Mouse (Mus musculus): ENCODE data around the gene Ppp2r5a.
A peak's percentile ranks its signal among the peaks of the same experiment; 100 is the strongest.

Ppp2r5a gene

DNA sequence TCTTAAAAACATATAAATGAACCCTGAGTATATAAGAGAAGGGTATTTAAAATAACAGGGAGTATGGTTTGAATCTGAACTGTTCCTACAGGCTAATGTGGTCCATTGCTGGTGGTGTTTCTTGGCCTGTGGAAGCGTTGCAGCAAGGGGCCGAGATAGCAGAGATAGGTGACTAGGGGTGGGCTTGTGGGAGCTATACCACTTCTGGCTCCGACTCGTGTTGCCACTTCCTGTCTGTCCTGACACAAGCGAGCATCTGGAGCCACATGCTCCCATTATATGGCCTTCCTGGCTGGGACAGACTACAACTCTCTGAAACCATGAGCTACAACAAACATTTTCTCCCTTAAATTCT, 27.5 kb downstream of the Ppp2r5a start:
- DNase-seq, result no peak

DNA sequence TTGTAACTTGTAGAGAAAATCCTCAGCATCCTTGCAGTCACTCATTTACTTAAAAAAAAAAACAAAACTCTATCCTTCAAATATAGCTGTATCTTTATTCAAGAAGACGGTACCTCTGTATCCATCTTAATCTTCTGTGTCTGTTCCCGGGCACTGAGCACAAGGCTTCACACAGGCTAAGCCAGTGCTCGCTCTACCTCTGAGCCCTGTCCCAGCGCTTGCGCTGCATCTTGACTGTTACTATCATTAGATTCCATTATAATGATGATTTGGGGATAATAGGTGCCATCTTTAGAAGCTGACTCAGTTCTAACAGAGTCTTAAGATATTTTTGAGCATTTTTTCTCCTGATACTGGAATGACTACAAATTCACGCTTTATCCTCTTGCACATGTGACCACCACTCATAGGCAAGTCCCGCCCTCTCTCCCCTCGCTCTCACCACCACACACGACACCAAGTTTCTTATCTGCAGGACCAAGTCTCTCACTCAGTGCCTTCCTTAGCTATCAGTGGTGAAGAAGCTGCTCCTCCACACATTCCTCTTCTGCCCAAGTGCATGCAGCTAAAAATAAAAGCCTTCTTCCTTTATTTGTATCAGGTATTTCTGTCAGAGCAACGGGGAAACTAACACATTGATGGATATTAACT, 28.0 kb downstream of the Ppp2r5a start:
- no peak for DNase-seq

DNA sequence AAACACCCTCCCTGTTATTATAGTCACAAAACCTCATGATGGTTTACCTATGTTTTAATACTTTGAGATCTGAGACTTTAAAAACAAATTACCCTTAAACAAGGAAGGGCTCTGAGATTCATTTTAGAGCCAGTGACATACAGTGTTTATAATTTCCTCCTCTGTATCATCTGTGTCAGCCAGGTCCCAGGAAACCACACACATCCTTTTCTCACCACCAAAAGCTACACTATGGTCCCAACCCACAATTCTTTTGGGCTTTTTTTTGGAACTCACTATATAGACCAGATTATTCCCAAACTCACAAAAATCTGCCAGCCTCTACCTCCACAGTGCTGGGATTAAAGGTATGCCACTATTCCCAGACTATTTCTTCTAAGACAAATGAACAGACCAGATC, 33.9 kb downstream of the Ppp2r5a start:
- DNase-seq, result no peak

DNA sequence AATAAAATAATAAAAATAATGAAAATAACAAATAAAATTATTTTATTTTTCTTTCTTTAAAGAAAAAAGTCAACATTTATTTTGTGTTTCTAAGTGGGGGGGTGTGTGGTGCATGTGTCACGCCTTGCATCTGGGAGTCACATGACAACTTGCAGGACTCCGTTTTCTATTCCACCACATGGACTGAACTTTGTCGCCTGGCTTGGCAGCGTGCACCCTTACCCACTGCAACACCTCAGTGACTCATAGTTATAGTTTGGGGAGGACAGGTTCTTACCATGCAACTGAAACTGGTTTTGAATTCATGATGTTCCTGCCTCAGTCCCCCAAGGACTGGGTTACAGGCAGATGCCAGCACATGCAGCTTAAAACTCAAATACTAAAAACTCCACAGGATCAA, 34.9 kb downstream of the Ppp2r5a start:
- DNase-seq, result peak; percentile 64 to 79

DNA sequence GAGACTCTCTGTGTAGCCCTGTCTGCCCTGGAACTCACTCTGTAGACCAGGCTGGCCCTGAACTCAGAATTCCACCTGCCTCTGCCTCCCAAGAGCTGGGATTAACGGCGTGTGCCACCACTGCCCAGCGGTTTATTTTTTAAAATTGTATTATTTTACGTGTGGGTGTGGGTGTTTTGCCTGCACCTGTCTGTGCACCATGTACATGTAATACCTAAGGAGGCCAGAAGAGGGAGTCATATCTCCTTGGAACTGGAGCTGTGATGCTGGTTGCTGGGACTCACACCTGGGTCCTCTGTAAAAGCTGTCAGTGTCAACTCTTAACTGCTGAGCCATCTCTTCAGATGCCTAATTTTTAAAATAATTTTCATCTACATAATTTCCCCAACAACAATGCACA, 38.6 kb downstream of the Ppp2r5a start:
- DNase-seq, result peak in 1 of 2 experiments; percentile 45

DNA sequence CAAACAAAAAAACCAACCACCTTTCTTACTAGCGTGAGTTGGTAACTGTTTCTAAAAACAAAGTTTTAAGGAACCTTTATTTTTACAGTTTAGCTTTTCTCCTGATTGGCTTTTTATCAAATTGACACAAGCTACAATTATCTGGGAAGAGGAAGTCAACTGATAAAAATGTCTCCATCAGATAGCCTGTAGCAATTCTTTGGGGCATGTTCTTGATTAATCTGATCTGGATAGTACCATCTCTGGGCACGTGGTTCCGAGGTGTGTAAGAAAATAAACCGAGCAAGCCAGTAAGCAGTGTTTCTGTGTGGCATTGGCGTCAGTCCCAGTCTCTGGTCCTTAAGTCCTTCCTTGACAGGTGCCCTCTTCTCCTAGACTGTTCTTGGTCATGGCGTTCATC, 40.7 kb downstream of the Ppp2r5a start:
- DNase-seq, result no peak

DNA sequence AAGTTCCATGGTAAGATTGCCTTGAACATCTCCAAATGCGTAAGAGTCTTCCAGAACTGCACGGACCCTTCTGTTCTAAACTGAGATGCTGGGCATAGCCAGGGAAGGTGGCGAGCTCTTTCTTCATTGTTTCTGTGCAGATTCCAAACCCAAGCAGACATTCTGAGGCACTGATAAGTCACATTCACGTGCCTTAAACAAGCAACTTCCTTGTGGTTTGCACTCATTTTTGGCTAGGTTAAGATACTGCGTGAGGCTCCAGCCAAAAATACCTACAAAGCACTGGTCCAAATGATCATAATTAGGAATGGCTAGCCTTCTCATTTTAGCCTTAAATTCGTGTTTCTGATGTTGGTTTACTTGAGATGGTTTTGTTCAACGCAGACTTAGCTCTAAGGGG, 43.6 kb downstream of the Ppp2r5a start:
- DNase-seq, result no peak

DNA sequence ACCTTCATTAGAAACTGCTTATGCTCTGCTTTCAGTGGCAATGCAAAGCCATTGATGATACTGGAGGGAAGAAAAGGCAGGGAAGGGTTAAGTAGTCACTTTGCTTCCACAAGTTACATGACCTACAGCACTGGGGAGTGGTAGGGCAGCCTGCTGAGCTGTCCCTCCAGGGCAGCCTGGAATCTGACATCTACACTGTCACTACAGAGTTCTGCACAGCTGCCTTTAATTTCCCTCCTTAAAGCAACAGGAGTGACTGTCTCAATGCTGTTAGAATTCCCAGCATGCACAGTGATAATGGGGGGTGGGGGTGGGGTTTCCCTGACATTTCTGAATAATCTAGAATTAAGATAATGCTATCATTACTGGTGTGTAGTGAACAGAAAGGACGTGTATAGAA, 46.1 kb downstream of the Ppp2r5a start:
- no peak for DNase-seq

DNA sequence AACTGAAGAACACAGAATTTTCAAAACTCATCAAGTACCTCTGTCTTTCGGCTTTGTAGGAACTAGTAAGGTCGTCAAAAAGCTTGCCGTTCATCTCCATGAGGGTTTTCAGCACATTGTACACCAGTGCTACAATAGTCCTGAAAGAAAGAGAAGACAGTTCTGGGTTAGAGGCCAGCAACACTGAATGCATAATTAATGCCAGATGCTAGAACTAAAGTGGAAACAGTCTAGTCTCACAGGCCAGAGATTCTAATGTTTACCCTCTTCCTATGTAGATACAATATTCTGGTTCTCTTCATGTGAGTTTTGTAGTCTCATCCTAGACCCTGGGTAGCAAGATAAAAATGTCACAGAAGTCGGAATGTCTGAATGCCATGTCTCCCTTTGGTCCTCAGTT, 49.2 kb downstream of the Ppp2r5a start:
- DNase-seq, result no peak

DNA sequence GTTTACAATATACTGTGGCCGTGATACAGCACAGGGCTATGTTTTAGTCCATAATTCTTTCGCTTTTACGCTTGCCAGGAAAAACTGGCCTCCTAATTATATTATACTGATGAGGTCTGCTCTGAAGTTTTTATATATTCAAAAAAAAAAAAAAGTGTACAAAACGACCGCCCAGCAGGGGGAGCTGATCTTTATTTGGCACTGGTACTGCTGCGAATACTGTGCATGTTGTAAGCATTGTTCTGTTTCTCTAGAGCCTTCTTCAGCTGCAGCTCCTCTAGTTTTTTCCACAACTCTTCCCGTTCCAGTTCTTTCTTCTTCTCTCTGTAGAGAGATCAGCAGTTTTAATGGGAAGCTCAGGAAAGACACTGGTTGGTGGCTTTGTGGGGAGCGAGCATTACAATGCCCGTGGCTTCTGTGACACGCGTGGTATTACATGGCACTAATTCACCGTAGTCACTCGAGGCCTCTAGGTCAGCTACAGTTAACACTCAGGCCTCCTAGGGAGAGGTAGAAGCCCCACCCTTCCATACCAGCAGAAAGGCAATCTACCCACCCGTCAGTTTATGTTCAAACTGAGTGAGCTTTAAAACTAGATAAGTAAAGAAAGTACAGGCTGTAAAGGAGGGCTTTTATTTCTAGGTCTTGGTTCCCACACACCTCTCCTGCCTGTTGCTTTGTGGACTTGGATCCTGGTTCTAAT, 50.1 kb downstream of the Ppp2r5a start:
- DNase-seq, result peak in 1 of 2 experiments; percentile 82

DNA sequence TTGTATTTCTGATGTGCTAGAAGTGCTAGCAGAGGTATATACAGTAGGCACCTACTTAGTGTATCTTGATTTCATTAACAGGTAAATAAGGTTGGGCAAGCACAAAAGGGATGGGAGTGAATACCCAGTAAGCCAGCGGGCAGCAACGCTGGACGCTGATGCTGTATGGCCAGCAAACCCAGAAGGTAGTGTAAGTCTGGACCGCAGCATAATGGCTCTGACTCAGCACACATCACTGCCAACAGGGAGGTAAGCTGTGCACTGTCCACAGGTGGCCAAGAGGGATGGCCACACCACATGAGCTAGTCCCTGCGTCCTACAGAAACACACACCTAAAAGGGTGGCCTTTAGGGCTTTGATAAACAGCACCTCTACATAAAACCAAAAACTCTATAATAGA, 52.7 kb downstream of the Ppp2r5a start:
- DNase-seq, result no peak

DNA sequence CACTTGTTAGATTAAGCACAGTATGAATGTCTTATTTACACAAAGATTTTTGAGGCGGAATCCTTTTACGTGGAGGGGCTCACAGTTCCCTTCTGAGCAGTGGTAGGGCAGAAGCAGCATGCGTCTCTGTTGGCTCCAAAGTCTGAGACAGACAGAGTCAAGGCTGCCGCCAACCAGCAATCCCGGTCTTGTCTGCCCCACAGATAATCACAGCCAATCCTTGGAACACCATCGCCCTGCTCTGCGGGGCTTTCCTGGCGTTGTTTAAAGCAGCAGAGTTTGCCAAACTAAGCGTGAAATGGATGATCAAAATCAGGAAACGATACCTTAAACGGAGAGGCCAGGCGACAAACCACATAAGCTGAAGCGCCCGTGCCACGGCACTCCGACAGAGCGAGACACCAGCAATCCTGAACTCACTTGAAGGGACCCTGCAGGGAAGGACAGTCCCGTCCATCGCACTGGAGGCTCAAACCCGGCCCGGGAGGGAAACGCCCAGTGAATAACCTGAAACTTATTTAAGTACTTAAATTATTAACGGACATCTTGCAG, 53.5 kb downstream of the Ppp2r5a start:
- no peak for DNase-seq

DNA sequence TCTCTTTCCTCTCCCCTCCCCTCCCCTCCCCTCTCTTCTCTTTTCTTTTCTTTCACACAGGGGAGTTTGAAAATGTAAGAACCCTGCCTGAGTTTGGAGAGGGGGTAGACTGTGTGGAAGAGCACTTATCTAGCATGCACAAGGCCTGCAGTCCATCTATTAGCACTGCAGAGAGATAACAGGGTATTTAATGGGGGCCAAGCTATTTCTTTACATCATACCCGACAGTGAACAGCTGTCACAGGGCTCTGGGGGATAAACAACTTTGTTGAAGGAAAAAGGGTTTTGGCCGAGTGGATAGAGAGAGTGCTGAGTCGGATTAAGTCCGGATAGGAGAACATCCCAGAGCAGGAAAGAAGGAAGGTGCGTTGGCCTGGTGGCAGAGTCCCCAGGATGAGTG, 54.1 kb downstream of the Ppp2r5a start:
- DNase-seq, result no peak

DNA sequence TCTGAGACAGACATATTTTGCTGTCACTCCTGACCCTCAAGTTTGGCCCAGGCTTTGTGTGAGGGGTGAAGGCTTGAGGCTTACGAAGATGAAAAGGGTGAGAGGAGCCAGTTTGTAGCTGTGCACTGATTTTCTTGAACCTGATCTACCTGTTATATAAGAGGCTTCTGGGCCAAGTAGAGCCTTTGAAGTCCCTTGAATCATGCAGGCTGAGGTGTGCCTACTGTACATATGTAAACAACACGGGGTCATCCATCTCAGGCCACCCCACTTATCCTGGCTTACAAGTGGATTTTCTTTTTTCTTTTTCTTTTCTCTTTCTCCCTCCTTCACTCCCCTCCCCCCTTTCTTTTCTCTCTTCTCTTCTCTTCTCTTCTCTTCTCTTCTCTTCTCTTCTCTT, 54.5 kb downstream of the Ppp2r5a start:
- DNase-seq, result no peak

DNA sequence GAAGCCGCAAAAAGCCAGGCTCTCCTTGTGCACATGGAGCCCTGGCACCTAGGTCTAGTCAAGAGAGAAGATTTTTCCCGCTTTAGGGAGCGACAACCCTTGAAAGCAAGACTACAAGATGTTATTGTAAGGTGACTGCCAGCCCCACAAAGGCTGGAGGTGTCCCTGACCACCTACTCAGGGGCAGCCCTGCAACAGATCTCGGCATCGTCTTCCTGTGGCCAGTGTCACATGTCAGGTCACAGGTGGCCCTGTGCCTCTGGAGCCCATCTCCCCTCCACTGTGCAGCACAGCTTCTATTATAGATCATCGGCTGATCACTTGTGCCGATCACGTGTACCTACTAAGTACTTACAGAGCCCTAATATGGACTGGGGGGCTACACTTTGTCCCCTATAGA, 55.5 kb downstream of the Ppp2r5a start:
- no peak for DNase-seq

DNA sequence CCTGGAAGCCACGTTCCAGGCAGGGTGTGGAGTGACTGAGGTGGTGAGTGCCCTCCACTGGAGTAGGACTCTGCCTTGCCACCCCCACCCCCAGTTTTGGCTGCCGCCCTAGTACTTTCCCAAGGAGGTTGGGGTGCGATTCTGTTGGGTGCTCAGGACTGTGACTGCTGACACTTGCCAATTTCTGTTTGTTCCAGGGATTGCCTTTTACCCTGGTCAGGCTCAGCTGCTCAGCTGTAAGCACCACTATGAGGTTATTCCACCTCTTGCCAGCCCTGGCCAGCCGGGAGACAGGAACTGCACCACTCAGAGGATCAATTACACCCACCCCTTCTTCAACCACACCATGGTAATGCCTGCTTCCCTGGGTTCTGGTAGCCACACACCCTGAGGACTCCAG, 62.5 kb downstream of the Ppp2r5a start:
- peak in 1 of 2 experiments; percentile 60 for DNase-seq

DNA sequence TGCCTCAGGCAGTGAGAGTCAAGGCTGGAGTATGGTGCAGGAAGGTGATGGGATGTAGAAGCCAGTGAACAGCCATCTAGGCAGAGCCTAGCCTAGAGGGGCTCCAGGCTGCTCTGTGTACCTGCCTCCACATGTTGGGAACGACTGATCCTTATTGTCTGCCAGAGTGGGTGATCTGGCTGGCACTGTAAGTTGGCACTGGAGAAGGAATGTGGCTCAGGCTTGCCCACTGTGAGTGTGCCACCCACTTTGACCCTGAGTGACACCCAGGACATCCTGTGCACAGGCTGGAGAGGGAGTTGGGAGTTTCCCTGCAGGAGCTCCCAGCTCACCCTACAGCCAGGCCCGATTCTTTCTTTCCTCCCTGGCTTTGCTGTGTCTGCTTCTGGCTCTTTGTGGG, 63.2 kb downstream of the Ppp2r5a start:
- no peak for DNase-seq

DNA sequence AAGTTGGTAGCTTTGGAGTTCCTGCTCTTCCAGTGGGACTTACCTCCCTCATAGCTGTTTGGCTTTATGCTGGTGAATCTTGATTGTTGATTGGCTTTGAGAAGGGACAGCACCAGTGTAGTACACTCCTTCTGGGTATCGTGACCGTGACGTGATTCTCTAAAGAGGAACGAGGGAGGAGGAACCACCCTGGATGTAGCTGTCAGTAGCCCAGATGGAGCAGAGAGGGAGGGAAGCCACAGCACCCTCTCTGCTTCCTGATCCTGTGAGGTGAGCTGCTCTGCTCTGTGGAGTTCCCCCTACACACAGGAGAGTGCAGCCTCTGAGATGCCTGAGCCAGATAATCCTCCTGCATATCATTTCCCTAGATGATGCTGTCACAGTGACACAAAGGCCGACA, 68.6 kb downstream of the Ppp2r5a start:
- DNase-seq, result no peak

DNA sequence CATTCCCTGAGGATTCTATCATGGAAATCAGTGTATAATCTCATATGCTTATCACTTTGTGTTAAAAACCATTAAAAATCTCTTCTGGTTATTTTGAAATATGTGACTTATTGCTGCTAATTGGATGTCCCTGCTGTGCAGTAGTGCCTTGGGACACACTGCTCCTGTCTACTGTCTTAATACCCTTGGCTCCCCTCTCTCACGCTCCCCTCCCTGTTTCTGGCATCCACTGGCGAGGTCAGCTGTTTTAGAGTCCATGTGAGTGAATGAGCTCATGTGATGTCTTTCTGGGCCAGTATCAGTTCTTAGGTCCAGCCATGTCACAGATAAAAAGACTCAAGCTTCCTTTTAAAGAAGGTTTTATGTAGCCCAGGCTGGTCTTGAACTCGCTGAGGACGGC, 72.7 kb downstream of the Ppp2r5a start:
- peak; percentile 48 to 72 for DNase-seq

DNA sequence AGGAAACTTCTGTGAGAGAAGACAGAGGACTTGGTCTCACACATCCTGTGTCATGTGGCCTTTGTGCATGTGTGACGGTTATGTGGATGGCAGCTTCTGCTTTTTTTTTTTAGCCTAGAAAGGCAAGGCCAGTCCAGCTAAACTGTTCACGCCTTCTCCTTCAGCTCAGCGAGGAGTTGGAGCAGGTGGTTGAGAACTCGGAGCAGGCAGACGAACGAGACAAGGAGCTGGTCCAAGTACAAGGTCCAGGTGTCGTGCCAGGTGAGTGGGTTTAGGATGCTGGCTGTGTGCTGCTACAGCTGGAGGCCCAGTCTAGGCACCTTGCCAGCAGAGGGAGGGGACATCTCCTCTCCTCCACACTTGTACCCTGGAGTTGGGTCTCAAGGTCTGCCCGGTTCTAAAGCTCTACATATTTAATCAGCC, 75.0 kb downstream of the Ppp2r5a start:
- peak; percentile 95 to 98 for DNase-seq

DNA sequence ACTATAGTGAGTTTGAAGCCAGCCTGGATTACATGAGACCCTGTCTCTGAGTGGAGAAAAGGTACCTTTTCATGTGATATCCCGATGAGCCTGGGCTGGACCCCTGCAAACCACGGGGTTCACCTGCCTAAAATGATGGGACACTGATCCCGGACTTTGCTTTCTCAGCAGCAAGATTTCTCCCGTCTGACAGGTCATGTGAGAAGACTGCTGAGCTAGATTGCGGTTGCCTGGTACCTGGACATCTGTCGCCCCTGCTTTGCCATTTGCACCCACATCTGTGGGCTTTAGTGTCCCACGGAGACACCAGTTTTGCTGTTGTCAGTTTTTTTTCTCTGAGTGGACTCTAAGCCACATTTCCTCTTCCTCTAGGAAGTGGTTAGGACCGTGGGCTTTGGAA, 75.8 kb downstream of the Ppp2r5a start:
- DNase-seq, result peak; percentile 42 to 62

DNA sequence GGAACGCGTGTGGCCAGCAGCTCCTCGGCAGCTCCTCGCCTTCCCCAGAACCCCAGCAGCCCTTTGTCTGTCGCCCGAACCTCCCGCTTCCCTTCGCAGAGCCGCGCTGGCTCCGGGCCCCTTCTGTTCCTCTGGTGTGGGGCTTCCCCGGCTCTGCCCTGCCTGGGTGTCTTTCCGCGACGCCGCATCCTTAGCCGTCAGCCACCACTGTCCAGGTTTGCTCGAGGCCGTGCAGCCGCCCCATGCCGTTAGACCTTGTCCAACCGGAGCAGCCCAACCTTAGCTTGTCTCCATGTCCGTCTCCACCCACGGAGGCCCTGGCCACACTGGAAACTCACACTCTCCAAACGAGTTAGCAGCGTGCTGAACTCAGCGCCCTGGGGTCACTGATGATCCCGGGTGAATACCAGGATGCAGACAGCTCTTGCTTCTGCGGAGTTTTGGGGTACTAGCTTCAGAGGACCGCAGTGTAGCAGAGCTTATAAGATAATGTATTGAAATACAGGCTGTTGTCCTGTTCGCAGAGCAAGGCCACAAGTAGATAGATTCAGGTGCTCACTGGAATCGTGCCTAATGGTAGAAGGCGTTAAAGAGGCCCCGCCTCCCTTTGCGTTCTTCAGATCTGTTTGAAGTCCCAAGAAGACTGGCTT, 76.7 kb downstream of the Ppp2r5a start:
- DNase-seq, result peak; percentile 53 to 75

DNA sequence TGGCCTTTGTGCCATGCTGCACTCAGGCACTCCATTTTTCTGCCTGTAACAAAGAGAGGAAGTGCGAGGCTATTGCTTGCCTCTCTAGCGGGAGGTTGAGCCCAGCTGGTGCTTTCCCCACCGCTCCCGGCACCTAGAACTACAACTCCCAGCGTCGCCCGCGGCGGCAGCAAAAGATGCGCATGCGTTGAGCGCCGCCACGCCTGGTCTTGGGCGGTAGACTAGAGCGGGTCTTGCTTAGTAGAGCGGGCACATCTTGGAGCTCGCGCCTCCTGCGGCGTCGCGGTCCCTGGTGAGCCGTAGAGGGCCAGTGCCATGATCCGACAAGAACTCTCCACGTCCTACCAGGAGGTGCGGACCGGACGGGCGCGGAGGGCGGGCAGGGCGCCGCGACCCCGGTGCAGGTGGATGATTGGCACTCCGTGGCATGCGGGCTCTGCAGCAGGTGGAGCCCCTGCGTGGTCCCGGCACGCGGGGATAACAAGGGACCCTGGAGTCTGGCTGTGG, 77.3 kb downstream of the Ppp2r5a start, which contains the start of gene Tmem206:
Gene Tmem206, plus strand, starts transcription at position 187 of the 507 bp plus-strand sequence.
- peak; percentile 94 to 96 for DNase-seq

Measured in kidney, postnatal 25 days (tissue).